Mouse (Mus musculus) ovary, postnatal 10 days (tissue): ENCODE results near the gene Tmem216.

ENCODE experiments used
- DNase-seq: peaks from one replicate; pipeline ENCODE4 v3.0.0; 2022; ENCODE audit warnings: low spot score

Gene Tmem216

GRCm38 (mm10) chr19:10486264-10486738 lies 69.7 kb downstream of the Tmem216 start:
- DNase-seq = no peak
